Mouse (Mus musculus) intestine, embryonic 16.5 days (tissue): ENCODE measurements around the gene Psap. TPM values are rescaled to one million over a fixed set of nuclear protein-coding genes. Genes with fewer than 3 reads are reported as not detected.
A peak's percentile ranks its signal among the peaks of the same experiment; 100 is the strongest.

Experiments used
- ATAC-seq: fragments of 200-750 bp; cut with Nextera tagmentation; 2 replicates; pipeline ENCODE4 v1.8.0; 2017; ENCODE audit warnings: moderate TSS enrichment, moderate library complexity
- H3K27ac ChIP-seq: fragments of 300-500 bp; sonication (generic); 2 replicates; pipeline ENCODE4 v1.5.1; 2014; ENCODE audit warnings: mild to moderate bottlenecking, low read length
- H3K27me3 ChIP-seq: fragments of 300-500 bp; sonication (generic); replicated peaks from 2 replicates; pipeline ENCODE4 v1.6.1; 2014; ENCODE audit warnings: low read length, control low read depth, mixed read lengths; ENCODE audit not compliant: control insufficient read depth, insufficient read depth
- H3K36me3 ChIP-seq: fragments of 300-500 bp; sonication (generic); 2 replicates; pipeline ENCODE4 v1.6.1; 2014; ENCODE audit warnings: low read length, control low read depth; ENCODE audit not compliant: control insufficient read depth, insufficient read depth
- H3K4me1 ChIP-seq: fragments of 300-500 bp; sonication (generic); 2 replicates; pipeline ENCODE4 v1.6.1; 2014; ENCODE audit warnings: low read length, control low read depth, mixed read lengths; ENCODE audit not compliant: control insufficient read depth, insufficient read depth
- H3K4me2 ChIP-seq: fragments of 300-500 bp; sonication (generic); 2 replicates; pipeline ENCODE4 v1.6.1; 2014; ENCODE audit warnings: low read depth, low read length, control low read depth
- H3K4me3 ChIP-seq: fragments of 300-500 bp; sonication (generic); 2 replicates; pipeline ENCODE4 v1.5.1; 2014; ENCODE audit warnings: mild to moderate bottlenecking, low read length
- H3K9ac ChIP-seq: fragments of 300-500 bp; sonication (generic); 2 replicates; pipeline ENCODE4 v1.6.1; 2014; ENCODE audit warnings: low read depth, low read length
- H3K9me3 ChIP-seq: fragments of 300-500 bp; sonication (generic); 2 replicates; pipeline ENCODE4 v1.6.1; 2016; ENCODE audit warnings: low read length, control low read depth; ENCODE audit not compliant: control insufficient read depth
- WGBS: fragments of 180-500 bp; shearing (Covaris S2); extraction: QIAGEN DNeasy Blood & Tissue Kit; methylation state at CpG from one replicate; pipeline ENCODE4 v1.1.7; 2014; 5-methylcytosine and 5-hydroxymethylcytosine counted together
- polyA plus RNA-seq: library from polyadenylated mRNA; unstranded; fragments of >200 nt; fragmentation: Nextera tagmentation; extraction: Ambion mirVana; gene quantifications from 2 replicates; pipeline ENCODE4 v1.2.1, GENCODE M21; 2015

Psap gene
- polyA plus RNA-seq, 1 experiment from 2014 or later: 178 TPM

- H3K4me3 ChIP-seq: no peak overlapping the region
- no peak overlapping the region for H3K4me2 ChIP-seq
- H3K27ac ChIP-seq: no peak overlapping the region; the same call in 1 of the 2 replicates
- peaks cover 21% of the 10 kb centered on the region for H3K36me3 ChIP-seq
- peak; percentile 59 for ATAC-seq
- H3K4me1 ChIP-seq: peaks cover 37% of the 10 kb centered on the region
- no peaks in the 10 kb centered on the region for H3K9me3 ChIP-seq
- whole genome bisulfite sequencing: 69% methylated on average over 8 of the region's 8 CpGs
- no peak overlapping the region for H3K9ac ChIP-seq
- no peaks in the 10 kb centered on the region for H3K27me3 ChIP-seq
These were observed 13.3 kb downstream of the Psap start for GRCm38 (mm10) chr10:60290739-60291110.

- H3K9me3 ChIP-seq: no peaks in the 10 kb centered on the region
- WGBS: 89% methylated on average over 8 of the region's 8 CpGs
- H3K4me3 ChIP-seq: no peak overlapping the region
- H3K36me3 ChIP-seq: peaks cover 25% of the 10 kb centered on the region
- no peak overlapping the region for H3K27ac ChIP-seq
- H3K4me2 ChIP-seq: no peak overlapping the region
- H3K27me3 ChIP-seq: no peaks in the 10 kb centered on the region
- no peak for ATAC-seq
- H3K9ac ChIP-seq: no peak overlapping the region
- H3K4me1 ChIP-seq: peaks cover 29% of the 10 kb centered on the region
These were observed 14.8 kb downstream of the Psap start for GRCm38 (mm10) chr10:60292209-60292608.

GRCm38 (mm10) chr10:60294621-60295020 lies 17.2 kb downstream of the Psap start:
- no peaks in the 10 kb centered on the region for H3K9me3 ChIP-seq
- H3K27ac ChIP-seq: no peak overlapping the region
- H3K4me2 ChIP-seq: no peak overlapping the region
- no peak overlapping the region for H3K4me3 ChIP-seq
- WGBS: 81% methylated on average over 7 of the region's 7 CpGs
- H3K27me3 ChIP-seq: no peaks in the 10 kb centered on the region
- no peak for ATAC-seq
- H3K36me3 ChIP-seq: peaks cover 42% of the 10 kb centered on the region
- no peak overlapping the region for H3K9ac ChIP-seq
- peaks cover 18% of the 10 kb centered on the region for H3K4me1 ChIP-seq

GRCm38 (mm10) chr10:60295356-60295755 lies 17.9 kb downstream of the Psap start:
- Histone ChIP-seq H3K4me1 (peaks cover 11% of the 10 kb centered on the region), H3K9ac (no peak overlapping the region), H3K9me3 (no peaks in the 10 kb centered on the region), H3K4me2 (no peak overlapping the region), H3K27me3 (no peaks in the 10 kb centered on the region), H3K36me3 (peaks cover 45% of the 10 kb centered on the region), H3K27ac (no peak overlapping the region), H3K4me3 (no peak overlapping the region)
- ATAC-seq: no peak
- 95% methylated on average over 3 of the region's 3 CpGs for WGBS

GRCm38 (mm10) chr10:60296027-60296426 lies 18.6 kb downstream of the Psap start:
- H3K36me3 ChIP-seq: peaks cover 47% of the 10 kb centered on the region
- no peak for ATAC-seq
- no peaks in the 10 kb centered on the region for H3K9me3 ChIP-seq
- no peak overlapping the region for H3K27ac ChIP-seq
- no peak overlapping the region for H3K4me3 ChIP-seq
- peaks cover 4% of the 10 kb centered on the region for H3K4me1 ChIP-seq
- 82% methylated on average over 9 of the region's 9 CpGs for WGBS
- no peaks in the 10 kb centered on the region for H3K27me3 ChIP-seq
- H3K9ac ChIP-seq: no peak overlapping the region
- no peak overlapping the region for H3K4me2 ChIP-seq

GRCm38 (mm10) chr10:60299636-60300035 lies 22.2 kb downstream of the Psap start:
- H3K27me3 ChIP-seq: no peaks in the 10 kb centered on the region
- no peak overlapping the region for H3K4me3 ChIP-seq
- no peak overlapping the region for H3K27ac ChIP-seq
- H3K36me3 ChIP-seq: peaks cover 46% of the 10 kb centered on the region
- no peak for ATAC-seq
- no peak overlapping the region for H3K4me2 ChIP-seq
- H3K4me1 ChIP-seq: no peaks in the 10 kb centered on the region
- no peaks in the 10 kb centered on the region for H3K9me3 ChIP-seq
- H3K9ac ChIP-seq: no peak overlapping the region
- WGBS: 97% methylated on average over 12 of the region's 12 CpGs

GRCm38 (mm10) chr10:60303419-60303818 lies 26.0 kb downstream of the Psap start:
- ATAC-seq: no peak
- H3K4me2 ChIP-seq: no peak overlapping the region
- 85% methylated on average over 17 of the region's 17 CpGs for WGBS
- no peak overlapping the region for H3K9ac ChIP-seq
- no peaks in the 10 kb centered on the region for H3K4me1 ChIP-seq
- H3K9me3 ChIP-seq: no peaks in the 10 kb centered on the region
- no peaks in the 10 kb centered on the region for H3K27me3 ChIP-seq
- no peak overlapping the region for H3K4me3 ChIP-seq
- H3K36me3 ChIP-seq: peaks cover 24% of the 10 kb centered on the region; the same call in 1 of the 2 replicates
- no peak overlapping the region for H3K27ac ChIP-seq

GRCm38 (mm10) chr10:60304854-60305628 lies 27.6 kb downstream of the Psap start:
- Histone ChIP-seq H3K4me2 (no peak overlapping the region), H3K27me3 (no peaks in the 10 kb centered on the region), H3K4me3 (no peak overlapping the region), H3K36me3 (peaks cover 13% of the 10 kb centered on the region; the same call in 1 of the 2 replicates), H3K27ac (no peak overlapping the region), H3K9me3 (no peaks in the 10 kb centered on the region), H3K9ac (0 out of 2 replicates have a peak overlapping the region, but pooled peaks have one; percentile 14), H3K4me1 (no peaks in the 10 kb centered on the region)
- WGBS: 59% methylated on average over 15 of the region's 15 CpGs
- peak; percentile 76 for ATAC-seq

- Histone ChIP-seq H3K9ac (no peak overlapping the region), H3K27ac (no peak overlapping the region), H3K4me2 (no peak overlapping the region), H3K9me3 (no peaks in the 10 kb centered on the region), H3K27me3 (no peaks in the 10 kb centered on the region), H3K4me1 (no peaks in the 10 kb centered on the region), H3K36me3 (no peaks in the 10 kb centered on the region), H3K4me3 (no peak overlapping the region)
- WGBS: 88% methylated on average over 13 of the region's 13 CpGs
- no peak for ATAC-seq
These were observed 33.2 kb downstream of the Psap start for GRCm38 (mm10) chr10:60310629-60311028.

GRCm38 (mm10) chr10:60313606-60314005 lies 36.2 kb downstream of the Psap start:
- no peak overlapping the region for H3K9ac ChIP-seq
- no peak overlapping the region for H3K4me2 ChIP-seq
- H3K4me1 ChIP-seq: no peaks in the 10 kb centered on the region
- no peaks in the 10 kb centered on the region for H3K9me3 ChIP-seq
- H3K36me3 ChIP-seq: no peaks in the 10 kb centered on the region
- WGBS: 87% methylated on average over 5 of the region's 5 CpGs
- H3K27me3 ChIP-seq: no peaks in the 10 kb centered on the region
- no peak for ATAC-seq
- H3K4me3 ChIP-seq: no peak overlapping the region
- no peak overlapping the region for H3K27ac ChIP-seq
